Mouse (Mus musculus) brain, embryonic 14.5 days (tissue): Measurements from ENCODE around the gene Mipep.

Experiments
- CTCF ChIP-seq: fragments of 200-500 bp; IDR thresholded peaks from 2 replicates; pipeline ENCODE4 v1.5.1; 2012; ENCODE audit warnings: inconsistent platforms, mild to moderate bottlenecking, moderate library complexity, borderline replicate concordance; ENCODE audit not compliant: insufficient read depth, insufficient read length; ENCODE audit errors: extremely low read depth
- POLR2A ChIP-seq: fragments of 200-500 bp; IDR thresholded peaks from 2 replicates; pipeline ENCODE4 v1.6.1; 2012; ENCODE audit warnings: mild to moderate bottlenecking, inconsistent platforms, borderline replicate concordance; ENCODE audit not compliant: poor library complexity, insufficient read depth, insufficient read length, severe bottlenecking; ENCODE audit errors: extremely low read depth

GRCm38 (mm10) chr14:60926011-60926410, 141.6 kb downstream of the Mipep start:
- TF ChIP-seq POLR2A, result no peak
- no peak for TF ChIP-seq CTCF
